ENCODE assay signal across 8 mouse cellular contexts in the genomic region with DNA sequence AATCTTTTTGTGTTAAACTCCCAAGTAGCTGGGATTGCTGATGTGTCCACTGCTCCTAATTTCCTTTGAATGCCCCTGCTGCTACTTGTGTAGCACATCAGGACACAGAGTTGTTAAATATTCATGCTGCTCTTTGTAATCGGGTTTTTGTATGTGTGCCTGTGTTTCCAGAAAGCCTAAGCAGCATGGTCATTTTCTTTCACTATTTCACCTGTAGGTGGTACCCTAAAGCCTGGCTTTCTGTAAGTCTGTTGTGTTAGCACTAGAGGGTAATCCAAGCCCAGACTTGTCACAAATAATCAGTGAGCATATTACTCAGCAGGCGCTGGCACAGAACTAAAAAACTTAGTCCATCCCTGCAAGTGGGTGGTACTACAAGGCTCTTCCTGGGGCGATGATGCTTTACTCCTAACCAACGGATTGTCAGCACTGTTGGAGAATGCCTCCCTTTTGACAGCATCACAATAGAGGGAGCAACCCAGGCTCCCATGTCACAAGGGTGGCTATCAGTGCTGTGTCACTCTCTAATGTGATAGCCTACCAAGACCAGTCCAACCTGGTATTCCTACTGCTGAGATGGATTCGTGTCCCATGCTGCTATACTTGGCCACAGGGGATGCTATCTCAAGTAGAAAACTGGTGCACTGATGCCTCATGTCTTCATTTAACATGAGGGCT. TPM values are rescaled to one million over a fixed set of nuclear protein-coding genes. Genes with fewer than 3 reads are reported as not detected.
DNase-seq lines count a peak whose midpoint lies in the region; ATAC-seq and TF ChIP-seq lines count a peak whose summit lies in the region.

No protein-coding gene starts in this region.

- peak; percentile 63; the same call in 1 of the 2 replicates for ATAC-seq in embryonic facial prominence, embryonic 14.5 days (ENCODE audit: low read depth)

- H3K4me1 ChIP-seq in embryonic facial prominence, embryonic 14.5 days (ENCODE audit: control insufficient read depth, insufficient read depth, low read length): no peaks in the 10 kb centered on the region
- H3K4me1 ChIP-seq in lung, adult 2 months (ENCODE audit: control insufficient read depth, insufficient read depth, low read length): peaks cover 3% of the 10 kb centered on the region

- H3K4me2 ChIP-seq in embryonic facial prominence, embryonic 14.5 days (ENCODE audit: low read depth, low read length): no peak overlapping the region

- H3K9me3 ChIP-seq in embryonic facial prominence, embryonic 14.5 days (ENCODE audit: control insufficient read depth, low read length): no peaks in the 10 kb centered on the region

- no peak overlapping the region for H3K9ac ChIP-seq in embryonic facial prominence, embryonic 14.5 days (ENCODE audit: low read depth, low read length)

- no peak overlapping the region for H3K4me3 ChIP-seq in layer of hippocampus, adult 2 months
- H3K4me3 ChIP-seq in embryonic facial prominence, embryonic 14.5 days (ENCODE audit: low read depth, low read length): no peak overlapping the region
- H3K4me3 ChIP-seq in lung, adult 2 months (replicated peaks; ENCODE audit: extremely low read depth, low read depth, low read length): no peak overlapping the region

- TF ChIP-seq CTCF in layer of hippocampus, adult 2 months (conservative IDR thresholded peaks at IDR 0.05): peak; percentile 77
- TF ChIP-seq CTCF in lung, adult 2 months (IDR thresholded peaks at IDR 0.05; ENCODE audit: insufficient read depth, low read length): no peak

- TF ChIP-seq POLR2A in lung, adult 2 months (IDR thresholded peaks at IDR 0.05; ENCODE audit: borderline replicate concordance, extremely low read depth, low read depth, low read length): no peak

- DNase-seq in layer of hippocampus, adult 2 months (ENCODE audit: low spot score in 2 of 2): no peak
- no peak for DNase-seq in layer of hippocampus, postnatal 36 days
- peak; percentile 38 for DNase-seq in MN1 (ENCODE audit: low spot score)
- DNase-seq in embryonic facial prominence, embryonic 14.5 days (ENCODE audit: low spot score): peak; percentile 65
- DNase-seq in lung, adult 2 months: peak; percentile 9
- peak; percentile 83 for DNase-seq in splenic B cell, adult 2 months (ENCODE audit: low read depth, low spot score)
- no peak for DNase-seq in right cerebral cortex, postnatal 36 days (ENCODE audit: low spot score in 2 of 2)
- no peak for DNase-seq in thymus, postnatal 4 days

- 56% methylated on average over 5 of the region's 5 CpGs for WGBS in embryonic facial prominence, embryonic 14.5 days
- 34% methylated on average over 5 of the region's 5 CpGs for WGBS in lung, adult 2 months

- no peaks in the 10 kb centered on the region for H3K27me3 ChIP-seq in embryonic facial prominence, embryonic 14.5 days (replicated peaks; ENCODE audit: control insufficient read depth, insufficient read depth, low read length)
- H3K27me3 ChIP-seq in splenic B cell, adult 2 months (ENCODE audit: control insufficient read depth, insufficient read depth, low read length, poor library complexity, severe bottlenecking): no peaks in the 10 kb centered on the region

- H3K27ac ChIP-seq in layer of hippocampus, adult 2 months: no peak overlapping the region
- no peak overlapping the region for H3K27ac ChIP-seq in embryonic facial prominence, embryonic 14.5 days (replicated peaks; ENCODE audit: low read depth, low read length)

- H3K36me3 ChIP-seq in embryonic facial prominence, embryonic 14.5 days (ENCODE audit: control insufficient read depth, insufficient read depth, low read length): no peaks in the 10 kb centered on the region
- H3K36me3 ChIP-seq in splenic B cell, adult 2 months (ENCODE audit: control insufficient read depth, insufficient read depth, low read length, poor library complexity, severe bottlenecking): no peaks in the 10 kb centered on the region

RNA-seq across cellular contexts. Expression of gene Tmem243, which starts 27.2 kb away (rescaled TPM):
- total RNA-seq in layer of hippocampus, adult 2 months (2021): 1 to 10 TPM; 8.4 to 9.0 TPM
- 1 to 10 TPM; 8.5 to 9.6 TPM for total RNA-seq in layer of hippocampus, postnatal 36 days (2021)
- 12.9 and 13.3 TPM in 2 replicates for polyA plus RNA-seq in embryonic facial prominence, embryonic 14.5 days (2014; fragmentation: Nextera tagmentation; extraction: Ambion mirVana)
- polyA plus RNA-seq in lung, adult 2 months (2012; rRNA removed): 101 and 102 TPM in 2 replicates

Comparison
In these comparisons a context has a peak if more than half of its experiments do, and no peak if none do; other contexts are left out.
1. DNase-seq: peak in MN1 (single experiment), embryonic facial prominence, embryonic 14.5 days (single experiment), lung, adult 2 months (single experiment) and splenic B cell, adult 2 months (single experiment); none in layer of hippocampus, adult 2 months (0 of 2), layer of hippocampus, postnatal 36 days (0 of 2), right cerebral cortex, postnatal 36 days (0 of 2) and thymus, postnatal 4 days (single experiment).